Mouse (Mus musculus) heart, adult 18-20 months (tissue): Measurements from ENCODE around the gene Mmp2. TPM values are rescaled to one million over a fixed set of nuclear protein-coding genes. Genes with fewer than 3 reads are reported as not detected.
"Not testable (repeated sequence)": the region's sequence is repeated elsewhere in the genome, so short reads cannot be mapped to it uniquely, and the experiment has no call there.

Experiments used
- DNase-seq, 2 experiments: peaks; one replicate each; pipeline ENCODE4 v3.0.0; 2021 to 2022; ENCODE audit warnings: mixed read lengths in 1 of 2
- total RNA-seq, 2 experiments: library from RNA; stranded (reverse); gene quantifications; 2 replicates each; pipeline ENCODE4 v1.2.3; 2021

Mmp2 gene
- total RNA-seq, 2 experiments from 2014 or later, result 57.2 to 58.8 TPM

DNA sequence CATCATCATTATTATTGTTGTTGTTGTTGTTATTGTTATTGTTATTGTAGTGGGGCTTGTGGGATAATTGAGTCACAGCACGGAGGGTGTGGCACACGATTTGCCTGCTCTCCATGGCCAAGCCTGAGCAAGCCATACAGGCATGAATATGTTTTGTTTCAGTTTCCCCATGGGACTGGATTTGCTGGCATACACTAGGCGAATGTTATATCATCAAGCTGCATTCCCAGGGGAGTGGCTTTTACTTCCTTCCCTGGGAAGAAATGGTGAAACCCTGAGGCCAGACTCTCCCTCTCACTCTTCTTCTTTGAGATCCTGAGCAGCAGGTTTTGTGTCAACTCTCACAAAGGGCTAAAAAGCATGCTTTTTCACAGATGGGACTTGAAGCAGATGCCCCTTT is 11.5 kb downstream of the Mmp2 start:
- peak in 1 of 2 experiments; percentile 36 for DNase-seq

DNA sequence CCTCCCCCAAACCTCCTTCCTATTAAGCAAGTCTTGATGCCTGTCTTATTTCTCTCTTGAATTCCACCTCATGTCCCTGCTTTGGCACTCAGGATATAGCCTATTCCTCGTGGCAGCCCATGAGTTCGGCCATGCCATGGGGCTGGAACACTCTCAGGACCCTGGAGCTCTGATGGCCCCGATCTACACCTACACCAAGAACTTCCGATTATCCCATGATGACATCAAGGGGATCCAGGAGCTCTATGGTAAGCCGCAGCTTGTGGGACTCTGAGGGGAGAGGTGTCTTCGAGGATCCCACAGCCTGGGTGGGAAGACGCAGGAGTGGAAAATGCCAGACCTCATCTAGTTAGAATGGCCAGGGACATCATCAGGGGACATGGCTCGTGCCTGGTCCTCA is 12.1 kb downstream of the Mmp2 start:
- DNase-seq, result no peak

DNA sequence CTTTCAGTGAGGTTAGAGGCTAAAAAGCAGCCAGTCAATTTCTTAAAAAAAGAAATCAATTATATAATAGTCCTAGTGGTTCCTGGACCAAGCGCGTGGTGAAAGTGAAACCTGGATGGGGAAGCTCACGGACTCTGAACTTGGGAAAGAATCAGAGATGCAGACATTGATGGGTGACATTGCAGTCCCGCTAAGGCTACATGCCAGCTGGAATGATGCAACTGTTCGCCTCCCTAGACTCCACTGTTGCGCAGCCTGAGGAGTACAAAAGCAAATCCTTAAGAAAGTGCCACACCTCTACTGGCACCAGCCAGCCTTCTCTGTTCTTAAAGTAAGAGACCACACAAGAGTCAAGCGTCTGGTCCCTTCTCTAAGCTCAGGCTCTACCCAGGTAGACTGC is 12.8 kb downstream of the Mmp2 start:
- DNase-seq, result peak; percentile 69 to 82

DNA sequence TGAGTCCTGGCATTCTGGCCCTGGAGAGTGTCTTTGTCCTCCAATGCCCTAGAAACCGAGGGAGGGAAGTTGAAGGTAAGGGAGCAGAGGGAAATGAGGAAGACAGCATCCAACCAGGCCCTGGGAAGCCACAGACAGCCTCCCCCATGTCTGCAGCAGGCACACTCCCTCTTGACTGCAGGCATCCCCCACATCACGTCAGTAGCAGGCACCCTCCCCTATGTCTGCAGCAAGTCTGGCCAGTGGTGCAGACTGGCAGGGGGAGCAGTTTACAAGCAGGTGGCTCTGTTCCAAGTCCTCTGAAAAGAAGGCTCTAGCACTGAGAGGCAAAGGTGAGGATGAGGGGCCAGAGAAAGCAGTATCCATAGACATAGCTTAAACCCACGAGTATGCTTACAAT is 19.6 kb downstream of the Mmp2 start:
- DNase-seq, result peak in 1 of 2 experiments; percentile 23

DNA sequence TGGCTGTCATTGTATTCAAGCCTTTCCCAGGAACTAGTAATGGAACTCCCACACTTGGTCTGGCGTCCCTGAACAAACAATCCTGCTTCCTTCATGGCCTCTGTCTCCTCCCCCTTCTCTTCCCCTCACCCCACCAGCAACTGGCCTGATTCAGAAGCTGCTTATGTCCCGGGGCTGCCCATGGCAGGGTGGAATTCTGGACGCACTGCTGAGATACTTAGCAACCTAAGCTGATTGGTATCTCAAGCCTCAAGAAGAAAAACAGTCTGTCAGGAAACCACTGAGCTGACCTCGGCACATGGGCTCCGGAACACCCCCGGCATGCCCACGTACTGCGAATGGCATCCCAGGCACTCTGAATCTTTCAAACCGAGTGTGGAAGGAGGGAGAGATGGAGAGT is 20.2 kb downstream of the Mmp2 start:
- DNase-seq, result peak; percentile 29 to 50

DNA sequence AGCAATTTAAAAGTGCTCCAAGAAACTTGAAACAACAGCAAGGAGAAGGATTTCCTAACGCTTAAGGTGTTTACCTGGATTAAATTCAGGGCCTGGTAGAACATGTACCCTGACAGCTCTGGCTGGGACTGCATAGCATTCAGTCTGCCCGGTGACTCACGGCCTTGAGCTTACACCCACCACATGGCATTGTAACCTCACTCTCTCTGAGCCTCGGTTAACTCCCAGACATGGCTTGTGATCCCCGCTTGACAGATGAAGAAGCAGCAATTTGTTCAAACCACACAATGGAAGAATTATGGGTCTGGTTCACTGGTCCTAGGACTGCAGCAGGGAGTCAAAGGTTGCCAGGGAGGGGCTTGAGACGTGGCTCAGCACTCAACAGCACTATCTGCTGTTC is 22.2 kb downstream of the Mmp2 start:
- DNase-seq, result no peak

DNA sequence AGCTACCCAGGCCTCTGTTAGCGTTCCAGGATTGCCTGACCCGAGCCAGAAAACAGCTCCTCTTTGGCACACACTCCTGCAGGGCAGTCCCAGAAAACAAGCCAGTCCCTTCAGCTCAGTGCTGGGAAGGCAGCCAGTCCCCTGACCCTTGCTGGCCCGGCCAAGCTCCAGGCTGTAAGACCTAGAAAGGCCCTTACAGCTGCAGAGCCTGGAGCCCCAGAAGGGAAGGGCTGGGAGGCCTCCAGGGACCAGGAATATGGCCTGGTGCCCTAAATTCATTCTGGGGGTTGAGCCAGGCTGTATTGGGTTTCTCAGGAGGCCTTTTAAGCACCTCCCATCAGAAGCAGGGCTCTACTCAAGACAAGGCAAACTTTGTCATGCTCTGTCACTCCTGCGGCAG is 23.1 kb downstream of the Mmp2 start:
- peak; percentile 93 to 97 for DNase-seq

DNA sequence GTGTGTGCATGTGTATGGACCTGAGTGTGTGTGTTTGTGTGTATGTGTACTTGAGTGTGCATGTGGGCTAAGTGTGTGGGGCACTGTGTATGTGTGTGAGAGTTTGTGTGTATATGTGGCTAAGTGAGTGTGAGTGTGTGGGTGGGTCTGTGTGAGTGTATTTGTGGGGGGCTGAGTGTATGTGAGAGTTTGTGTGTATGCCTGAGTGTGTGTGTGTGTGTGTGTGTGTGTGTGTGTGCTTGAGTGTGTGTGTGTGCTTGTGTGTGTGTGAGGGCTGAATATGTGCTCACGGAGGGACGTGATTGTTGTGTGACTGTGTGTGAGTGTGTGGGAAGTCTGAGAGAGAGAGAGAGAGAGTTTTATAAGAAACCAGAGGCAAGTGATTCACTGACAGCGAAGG is 24.3 kb downstream of the Mmp2 start:
- DNase-seq, result no peak

DNA sequence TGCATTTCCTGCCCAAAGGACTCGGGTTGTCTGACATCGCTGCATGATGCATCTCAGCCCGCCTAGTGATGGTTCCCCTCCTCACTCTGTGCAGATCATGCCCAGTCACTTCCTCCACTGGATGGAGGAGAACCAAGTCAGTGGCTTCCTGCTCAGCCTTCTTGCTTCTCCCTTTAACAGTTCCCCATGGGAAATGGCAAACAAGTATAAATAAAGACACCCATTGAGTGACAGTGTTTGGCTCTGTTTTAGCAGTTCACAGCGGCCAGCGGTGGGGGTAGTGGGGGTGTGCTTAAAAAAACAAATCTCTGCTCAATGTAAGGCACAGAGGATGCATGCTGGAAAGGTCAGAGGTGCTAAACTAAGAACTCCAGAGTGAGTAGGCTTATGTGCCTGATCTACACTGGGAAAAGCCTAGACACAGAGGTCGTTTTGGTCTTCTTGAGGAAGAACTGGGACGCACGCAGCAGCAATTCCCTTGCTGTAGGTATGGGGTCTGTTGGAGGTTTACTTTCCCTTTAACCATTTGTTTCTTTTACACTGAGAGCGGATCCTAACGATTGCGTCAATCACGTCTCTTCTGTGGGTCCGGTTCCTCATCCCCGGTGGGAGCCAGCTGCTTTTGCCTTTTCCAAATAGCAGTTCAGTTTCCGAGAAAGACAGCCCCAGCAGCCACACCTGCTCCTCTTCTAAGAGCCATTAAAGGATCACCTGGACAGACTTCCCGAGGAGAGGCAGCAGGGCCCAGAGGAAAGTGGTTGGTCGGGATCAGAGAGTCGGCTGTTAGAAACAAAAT is 26.3 kb downstream of the Mmp2 start:
- DNase-seq, result peak; percentile 45 to 67

DNA sequence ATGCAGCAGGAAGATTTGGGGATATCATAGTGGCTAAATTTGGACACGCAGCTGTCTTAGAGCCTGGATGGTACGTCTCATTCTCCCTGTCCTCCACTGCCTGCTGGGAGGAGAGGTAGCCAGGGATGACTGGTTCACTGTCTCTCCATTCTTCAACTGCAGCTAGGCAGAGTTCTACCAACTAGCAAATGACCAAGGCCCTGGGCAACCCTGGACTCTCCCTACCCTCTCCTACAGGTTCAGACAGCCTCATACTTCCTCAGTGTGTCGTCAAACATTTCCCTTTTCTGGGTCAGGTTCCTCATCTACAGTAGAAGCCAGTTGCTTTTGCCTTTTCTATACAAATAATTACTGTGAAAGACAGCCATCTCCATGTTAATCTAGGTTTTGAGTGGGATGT is 27.6 kb downstream of the Mmp2 start:
- peak in 1 of 2 experiments; percentile 12 for DNase-seq

DNA sequence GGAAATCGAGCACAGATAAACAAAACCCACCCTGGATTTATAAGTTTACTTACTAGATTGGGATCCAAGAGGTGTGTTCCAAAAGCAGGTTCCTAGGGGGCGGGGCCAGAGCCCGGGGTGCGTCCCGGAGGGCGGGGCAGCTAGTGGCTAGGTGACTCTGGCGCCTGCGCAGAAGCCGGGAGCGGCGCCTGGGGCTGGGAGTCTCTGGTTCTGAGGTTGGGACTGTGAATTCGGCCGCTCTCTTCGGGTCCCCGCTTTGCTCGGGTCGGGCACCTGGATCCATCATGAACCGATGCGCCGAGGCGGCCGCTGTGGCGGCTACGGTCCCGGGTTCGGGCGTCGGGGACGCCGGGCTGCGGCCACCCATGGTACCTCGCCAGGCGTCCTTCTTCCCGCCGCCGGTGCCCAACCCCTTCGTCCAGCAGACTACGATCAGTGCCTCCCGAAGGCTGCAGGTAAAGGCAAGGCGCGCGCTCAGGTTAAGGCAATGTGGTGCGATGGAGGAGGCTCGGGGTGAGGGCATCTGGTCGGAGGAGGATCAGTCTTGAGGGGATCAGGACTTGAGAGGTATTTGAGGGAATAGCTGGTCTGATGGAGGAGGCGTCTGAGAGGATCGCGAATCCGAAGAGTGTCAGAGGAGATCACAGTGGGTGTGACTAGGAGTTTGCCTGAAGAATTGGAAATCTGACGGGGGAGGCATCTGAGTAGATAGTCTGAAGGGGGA is 28.2 kb downstream of the Mmp2 start, which contains the start of gene Lpcat2:
Gene Lpcat2 (plus strand): TSS at position 169 of the 724 bp plus-strand sequence.
- DNase-seq, result peak; percentile 67 to 75

DNA sequence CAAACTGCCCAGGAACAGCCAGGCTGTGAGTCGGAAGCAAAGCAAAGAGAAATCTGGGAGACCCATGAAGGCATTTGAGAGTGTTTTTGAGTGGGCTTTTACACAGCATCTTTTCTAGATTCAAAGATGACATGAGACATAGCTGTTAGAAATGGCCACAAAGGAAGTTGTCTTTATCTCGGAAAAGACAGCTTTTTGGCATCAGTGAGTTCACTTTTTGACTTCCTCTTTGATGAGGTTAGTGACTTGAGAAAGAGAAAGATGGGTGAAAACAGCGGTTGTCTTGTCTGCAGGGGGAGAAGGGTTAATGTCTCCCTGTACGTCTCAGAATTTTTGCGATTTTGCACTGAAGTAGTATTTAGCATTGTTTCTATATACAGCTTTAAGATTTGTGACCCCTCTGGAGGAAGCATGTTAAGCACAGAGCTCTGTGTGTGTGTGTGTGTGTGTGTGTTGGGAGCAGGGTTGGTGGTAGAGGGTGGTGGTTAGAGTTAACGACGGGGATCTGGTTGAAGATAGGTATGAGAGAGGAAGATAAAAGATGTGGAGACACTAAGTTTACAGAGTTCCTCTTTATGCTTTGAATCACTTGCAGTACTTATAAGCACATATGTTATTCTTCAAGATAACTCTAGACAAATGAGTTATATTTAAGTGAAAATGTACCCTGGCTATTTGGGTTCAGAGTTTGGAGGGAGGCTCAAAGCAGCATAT is 29.3 kb downstream of the Mmp2 start:
- DNase-seq, result no peak

DNA sequence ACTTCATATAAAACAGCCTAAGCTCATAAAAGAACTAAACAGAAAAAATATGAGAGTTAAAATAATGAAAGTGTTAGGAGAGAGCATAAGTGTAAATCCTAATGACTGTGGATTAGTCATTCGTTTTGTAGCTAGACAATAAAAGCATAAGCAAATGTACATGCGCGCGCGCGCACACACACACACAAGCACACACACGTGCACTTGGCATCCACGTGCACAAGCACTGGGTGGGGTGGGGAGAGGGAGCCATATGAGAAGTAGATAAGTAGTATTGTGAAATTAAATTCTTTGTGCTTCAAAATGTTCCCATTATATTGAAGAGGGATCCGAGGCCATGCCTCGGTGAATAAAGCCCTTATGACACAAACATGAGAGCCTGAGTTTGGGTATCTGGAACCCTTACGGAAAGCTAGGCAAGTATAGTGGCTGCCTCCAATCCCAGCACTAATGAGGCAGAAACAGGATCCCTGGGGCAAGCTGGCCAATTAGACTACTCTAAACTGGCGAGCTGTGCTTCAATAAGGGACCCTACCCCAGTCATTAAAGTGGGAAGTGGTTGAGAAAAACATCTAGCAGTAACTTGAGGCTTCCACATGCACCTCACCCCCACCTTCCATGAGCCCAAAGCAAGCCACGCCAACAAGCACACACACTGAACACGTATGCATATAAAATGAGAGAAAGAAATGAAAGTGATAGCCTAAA is 31.5 kb downstream of the Mmp2 start:
- DNase-seq, result no peak

DNA sequence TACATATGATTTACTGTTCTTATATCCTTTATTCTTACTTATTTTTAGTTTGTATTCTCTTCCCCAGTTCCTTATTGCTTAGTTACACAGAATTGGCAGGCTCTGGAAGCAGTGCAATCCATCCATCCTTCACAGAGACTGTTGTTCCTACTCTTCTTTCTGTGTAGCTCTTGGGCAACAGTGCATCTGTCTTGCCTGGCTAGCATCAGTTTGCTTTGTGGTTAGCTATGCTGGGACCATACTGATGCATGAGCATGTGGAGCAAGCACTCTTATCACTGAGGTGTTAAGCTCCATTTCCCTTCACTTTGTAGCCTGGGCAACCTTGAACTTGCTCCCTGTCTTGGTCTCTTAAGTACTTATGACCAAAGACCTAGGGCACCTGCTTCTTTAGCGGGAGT is 34.9 kb downstream of the Mmp2 start:
- DNase-seq, result no peak

DNA sequence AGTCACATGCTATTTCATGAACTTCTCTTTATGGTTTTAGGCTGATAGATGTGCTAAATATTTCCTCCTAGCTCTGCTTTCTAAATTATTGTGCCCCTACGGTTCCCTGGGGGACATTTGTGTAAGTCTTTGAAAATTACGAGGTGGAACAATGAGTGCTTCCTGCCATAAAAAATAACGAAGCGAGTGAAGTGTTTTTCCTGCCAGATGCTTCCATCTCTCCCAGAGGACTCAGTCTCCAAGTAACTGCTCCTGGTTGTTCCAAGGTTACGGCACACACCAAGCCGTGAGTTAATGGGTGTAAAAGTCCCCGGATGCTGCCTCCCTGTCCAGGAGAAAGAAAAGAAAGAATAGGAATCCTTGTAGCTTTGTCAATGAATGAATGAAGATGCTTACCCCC is 43.2 kb downstream of the Mmp2 start:
- DNase-seq, result peak; percentile 22 to 46

DNA sequence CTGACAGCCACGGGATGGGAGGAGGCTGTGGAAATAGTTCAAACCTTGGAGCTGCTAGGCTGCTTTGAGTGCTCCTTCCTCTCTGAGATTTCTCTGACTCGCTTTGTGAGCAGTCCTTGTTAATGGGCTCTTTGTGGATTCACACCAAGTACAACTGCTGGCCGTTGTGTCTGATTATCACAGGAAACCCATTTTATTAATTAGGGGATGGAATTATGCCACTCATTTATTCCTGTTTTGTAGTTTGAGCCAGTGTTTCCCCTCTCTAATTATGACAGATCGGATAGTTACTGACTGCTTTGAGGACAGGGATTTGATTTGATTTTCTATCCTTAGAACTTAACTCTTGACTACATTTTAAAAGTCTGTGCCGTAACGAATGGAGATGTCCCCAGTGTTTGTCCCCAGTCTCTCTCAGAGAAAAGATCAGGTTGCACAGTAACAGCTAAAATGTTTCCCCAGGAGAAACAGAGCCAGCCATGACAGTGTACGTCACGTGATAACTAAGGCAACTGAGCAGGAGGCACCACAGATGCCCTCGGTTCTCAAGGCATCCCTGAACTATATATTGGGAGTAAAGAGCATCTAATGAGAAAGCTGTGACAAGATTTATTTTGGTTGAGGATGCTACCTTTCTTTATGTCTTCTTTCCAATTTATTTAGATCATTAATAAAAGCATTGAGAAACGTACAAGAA is 45.1 kb downstream of the Mmp2 start:
- DNase-seq, result no peak

DNA sequence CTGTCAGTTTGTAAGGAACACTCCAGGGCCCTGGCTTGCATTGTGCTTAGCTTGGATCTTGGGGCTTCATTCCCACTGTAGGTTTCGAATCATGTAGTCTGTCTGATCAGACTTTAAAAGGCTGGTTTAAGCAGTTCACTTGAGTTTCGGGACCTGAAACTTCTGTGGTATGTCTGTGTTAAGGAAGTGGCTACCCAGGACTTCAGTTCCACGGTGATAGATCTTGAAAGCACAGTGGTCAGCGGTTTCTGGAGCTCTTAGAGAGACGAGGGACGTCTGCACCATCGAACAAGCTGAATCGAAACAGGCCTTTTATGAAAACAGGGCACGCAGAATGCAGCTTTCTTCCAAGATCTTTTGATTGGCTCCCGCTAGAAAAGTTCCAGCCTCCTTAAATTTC is 48.7 kb downstream of the Mmp2 start:
- DNase-seq, result peak in 1 of 2 experiments; percentile 47

DNA sequence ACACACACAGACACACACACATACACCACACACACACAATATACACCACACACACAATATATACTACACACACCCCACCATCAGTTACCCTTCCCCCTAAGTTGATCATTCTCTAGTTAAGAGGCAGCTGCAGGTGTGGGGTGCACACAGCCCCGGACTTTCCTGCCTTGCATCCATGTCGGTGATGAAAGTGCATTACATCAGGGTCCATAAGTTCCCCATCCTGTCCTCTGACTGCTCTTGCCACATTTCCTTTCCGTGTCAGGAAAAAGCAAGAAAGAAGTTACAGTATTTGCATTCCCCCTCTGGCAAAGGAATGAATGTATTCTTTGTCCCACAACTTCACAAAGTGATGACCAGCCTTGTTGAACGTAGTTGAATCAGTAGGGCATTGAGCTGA is 54.2 kb downstream of the Mmp2 start:
- no peak for DNase-seq

DNA sequence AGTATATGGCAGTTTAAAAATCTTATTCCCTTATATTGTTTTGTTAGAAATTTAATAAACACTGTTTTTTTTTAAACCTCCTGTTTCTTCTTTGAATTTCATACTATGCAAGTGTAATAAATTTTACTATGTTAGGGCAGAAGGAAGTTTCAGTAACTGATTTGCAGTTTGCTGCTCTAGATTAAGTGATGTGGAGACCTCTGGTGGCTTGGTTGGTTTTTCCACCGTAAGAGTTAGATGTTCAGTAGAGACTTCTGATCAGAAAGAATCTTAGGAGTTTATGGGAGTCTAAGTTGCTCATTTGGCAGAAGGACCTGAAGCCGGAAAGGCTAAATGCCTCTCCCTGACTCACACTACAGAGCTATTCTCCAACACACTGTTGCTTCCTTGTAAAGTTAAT is 56.7 kb downstream of the Mmp2 start:
- DNase-seq, result peak in 1 of 2 experiments; percentile 60

DNA sequence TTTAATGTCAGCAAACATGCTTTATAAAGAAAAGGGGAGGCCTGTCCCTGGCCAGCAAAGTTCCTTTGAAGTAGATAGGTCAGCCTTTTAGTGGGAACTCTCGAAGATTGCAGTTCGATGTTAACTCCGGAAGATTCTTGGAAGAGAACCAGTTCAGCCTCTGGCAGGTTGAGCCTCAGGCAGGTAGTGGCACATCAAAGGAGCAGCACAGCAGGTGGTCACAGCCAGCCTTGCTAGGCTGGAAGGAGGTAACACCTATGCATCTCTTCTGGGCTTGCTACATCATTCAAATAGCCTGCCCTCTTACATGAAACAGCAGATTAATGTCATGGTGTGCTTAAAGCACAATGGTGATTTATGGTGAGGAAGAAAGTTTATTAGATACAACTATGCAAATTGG is 65.1 kb downstream of the Mmp2 start:
- not testable (repeated sequence) for DNase-seq

DNA sequence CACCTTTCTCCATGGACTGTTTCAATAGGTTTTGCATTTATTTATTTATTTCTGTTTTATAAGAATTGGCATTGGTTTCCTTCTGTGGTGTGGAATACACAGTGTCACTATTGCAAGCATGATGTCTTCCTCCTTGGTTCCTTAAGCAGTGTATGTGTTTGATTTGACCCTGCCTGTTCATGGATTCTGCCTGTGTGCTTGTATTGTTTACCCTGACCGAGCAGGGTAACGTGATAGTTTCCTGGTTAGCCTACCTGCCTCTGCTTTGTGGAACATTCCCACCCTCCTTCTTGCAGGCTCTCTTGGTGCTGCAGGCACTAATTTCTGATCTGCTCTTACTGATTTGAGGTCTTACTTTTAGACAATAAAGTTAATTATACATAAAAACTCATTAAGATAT is 66.8 kb downstream of the Mmp2 start:
- DNase-seq, result no peak

DNA sequence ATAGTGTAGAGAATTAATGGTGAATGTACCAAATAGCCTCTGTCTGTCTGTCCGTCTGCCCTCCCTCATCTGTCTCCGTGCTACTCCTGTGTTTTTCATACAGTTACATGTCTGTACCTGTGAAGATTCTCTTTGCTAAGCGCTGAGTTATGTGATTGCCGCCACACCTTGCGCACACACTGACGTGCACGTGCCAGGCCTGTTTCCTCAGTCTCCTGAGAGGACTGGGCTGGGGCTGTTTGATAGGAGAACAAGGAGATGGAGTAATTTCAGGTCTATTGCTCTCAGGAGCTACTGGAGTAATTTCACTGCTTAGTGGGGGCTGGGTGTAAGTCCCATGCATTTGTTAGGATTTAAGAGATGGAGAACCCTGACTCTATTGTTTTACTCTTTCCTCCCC is 68.0 kb downstream of the Mmp2 start:
- no peak for DNase-seq
